Mouse (Mus musculus) CD8-positive naive resting alpha-beta T cell, adult 2 months (primary cell): Measurements from ENCODE around the gene Poc1a.

ENCODE experiments used
- DNase-seq, 2 experiments: peaks; one replicate each; pipeline ENCODE4 v3.0.0; 2022; ENCODE audit warnings: low read depth in 2 of 2, low spot score in 2 of 2

Poc1a gene

DNA sequence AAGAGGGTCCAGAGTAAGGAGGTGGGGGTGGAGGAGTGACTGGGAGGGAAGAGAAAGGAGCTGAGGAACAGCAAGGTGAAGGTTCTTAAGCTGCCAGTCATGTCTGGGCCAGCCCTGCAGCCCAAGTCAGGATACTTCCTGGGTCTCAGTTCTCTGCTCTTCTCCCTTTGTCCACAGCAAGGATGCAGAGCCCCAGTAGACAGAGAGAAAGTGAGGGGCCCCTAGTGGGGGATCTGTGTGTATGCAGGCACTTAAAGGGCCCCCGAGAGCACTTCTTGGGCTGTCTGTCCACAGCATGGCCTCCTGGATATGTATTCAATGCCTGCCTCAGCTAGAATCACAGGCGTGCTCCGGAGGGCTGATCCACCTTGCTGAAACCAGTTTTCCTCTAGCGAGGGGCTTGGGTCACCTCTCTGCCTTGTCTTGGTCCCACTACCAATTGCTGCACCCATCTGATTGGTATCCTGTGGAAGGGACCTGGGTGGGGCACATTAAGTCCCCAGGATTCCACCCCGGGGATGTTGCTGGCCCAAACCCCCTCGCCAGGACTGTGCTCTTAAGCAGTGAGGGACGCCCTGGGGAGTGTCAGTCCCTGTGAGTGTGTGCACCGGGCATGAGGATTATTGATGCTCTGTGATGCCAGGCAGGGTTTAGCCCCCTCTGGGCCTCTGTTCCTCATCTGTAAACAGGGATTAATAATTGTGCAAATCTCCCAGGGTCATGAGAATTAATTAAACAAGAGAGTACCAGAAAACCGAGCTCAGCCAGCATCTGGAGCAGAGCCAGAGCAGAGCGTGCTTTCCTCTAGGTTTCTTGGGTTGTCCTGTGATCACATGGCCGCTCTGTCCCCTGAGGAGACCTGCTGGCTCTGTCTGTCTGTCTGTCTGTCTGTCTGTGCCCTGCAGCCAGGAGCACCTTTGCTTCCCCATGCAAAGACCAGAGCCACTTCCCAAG lies 114.1 kb downstream of the Poc1a start:
- peak; percentile 44 to 48 for DNase-seq

DNA sequence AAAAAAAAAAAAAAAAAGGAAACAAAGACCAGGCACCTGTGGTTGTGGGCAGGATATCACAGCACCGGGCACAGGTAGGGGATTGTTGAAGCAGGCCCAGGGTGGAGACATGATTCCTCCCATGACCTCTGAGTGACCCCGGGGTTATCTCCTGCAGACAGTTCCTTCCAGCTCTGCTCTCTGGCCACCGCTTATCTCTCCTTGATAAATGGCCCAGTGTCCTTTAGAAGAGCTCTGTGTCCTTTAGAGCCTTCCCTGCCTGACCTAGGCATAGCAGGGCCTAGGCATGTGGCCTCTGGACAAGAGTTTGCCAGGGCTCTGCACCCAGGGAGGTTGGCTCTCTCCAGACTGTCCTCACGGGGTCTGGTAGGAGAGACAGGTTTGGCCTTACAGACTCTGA lies 116.9 kb downstream of the Poc1a start:
- no peak for DNase-seq

DNA sequence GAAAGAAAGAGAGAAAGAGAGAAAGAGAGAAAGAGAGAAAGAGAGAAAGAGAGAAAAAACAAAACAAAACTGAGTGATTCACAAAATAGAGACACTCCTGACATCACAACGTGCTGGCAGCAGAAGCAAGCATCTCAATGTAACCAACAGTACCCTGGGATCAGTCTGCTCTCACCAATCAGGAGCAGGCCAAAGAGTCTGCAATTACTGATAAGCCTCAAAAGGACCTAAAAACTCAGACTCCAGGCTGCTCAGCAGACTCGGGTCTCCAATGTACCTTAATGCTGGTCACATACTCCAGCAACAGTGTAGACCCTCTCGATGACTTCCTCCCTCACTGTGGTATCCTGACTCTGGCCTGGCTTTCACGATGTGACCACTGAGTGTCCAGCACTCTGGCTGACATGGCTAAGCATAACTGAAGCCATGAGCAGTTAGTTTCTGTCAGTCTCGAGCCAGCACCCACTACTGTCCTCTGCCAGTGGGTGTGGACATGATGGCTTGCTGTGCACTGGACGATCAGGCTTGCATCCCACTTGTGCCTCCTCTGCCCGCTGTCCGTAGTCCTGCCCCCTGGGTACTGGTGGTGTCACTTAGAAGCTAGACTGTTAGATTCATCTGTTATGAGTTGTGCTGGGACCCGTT lies 117.9 kb downstream of the Poc1a start:
- DNase-seq = no peak

DNA sequence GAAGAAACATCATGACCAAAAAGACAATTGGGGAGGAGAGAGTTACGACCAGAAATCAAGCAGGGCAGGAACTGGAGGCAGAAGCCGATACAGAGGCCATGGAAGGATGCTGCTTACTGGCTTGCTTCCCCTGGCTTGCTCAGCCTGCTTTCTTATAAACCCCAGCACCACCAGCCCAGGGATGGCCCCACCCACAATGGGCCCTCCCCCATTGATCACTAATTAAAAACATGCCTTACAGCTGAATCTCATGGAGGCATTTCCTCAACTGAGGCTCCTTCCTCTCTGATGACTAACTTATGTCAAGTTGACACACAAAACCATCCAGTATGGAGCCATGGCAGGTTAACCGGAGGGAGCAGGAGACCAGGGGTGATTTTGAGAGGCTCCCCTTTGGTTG lies 118.9 kb downstream of the Poc1a start:
- no peak for DNase-seq
